Mouse (Mus musculus) stomach, postnatal 0 days (tissue): Measurements from ENCODE around the gene Stk4. TPM values are rescaled to one million over a fixed set of nuclear protein-coding genes. Genes with fewer than 3 reads are reported as not detected.

Source experiments
- ATAC-seq: fragments of 200-750 bp; cut with Nextera tagmentation; 2 replicates; pipeline ENCODE4 v1.8.0; 2017; ENCODE audit not compliant: low FRiP score, low TSS enrichment
- DNase-seq: peaks from one replicate; pipeline ENCODE4 v3.0.0-alpha.2; 2016; ENCODE audit warnings: low spot score
- H3K27ac ChIP-seq: fragments of 300-500 bp; sonication (generic); replicated peaks from 2 replicates; pipeline ENCODE4 v1.5.1; 2014; ENCODE audit warnings: mild to moderate bottlenecking, control low read depth
- H3K27me3 ChIP-seq: fragments of 300-500 bp; sonication (generic); 2 replicates; pipeline ENCODE4 v1.6.1; 2014; ENCODE audit warnings: low read length; ENCODE audit not compliant: control insufficient read depth, insufficient read depth
- H3K36me3 ChIP-seq: fragments of 300-500 bp; sonication (generic); 2 replicates; pipeline ENCODE4 v1.6.1; 2014; ENCODE audit warnings: low read length, mixed read lengths; ENCODE audit not compliant: control insufficient read depth, insufficient read depth
- H3K4me1 ChIP-seq: fragments of 300-500 bp; sonication (generic); replicated peaks from 2 replicates; pipeline ENCODE4 v1.6.1; 2014; ENCODE audit warnings: antibody characterized with exemption; ENCODE audit not compliant: control insufficient read depth, insufficient read depth
- H3K4me2 ChIP-seq: fragments of 300-500 bp; sonication (generic); replicated peaks from 2 replicates; pipeline ENCODE4 v1.6.1; 2014; ENCODE audit warnings: low read depth, mild to moderate bottlenecking, control low read depth, moderate library complexity
- H3K4me3 ChIP-seq: fragments of 300-500 bp; sonication (generic); 2 replicates; pipeline ENCODE4 v1.5.1; 2014; ENCODE audit warnings: low read depth, low read length, control low read depth
- H3K9ac ChIP-seq: fragments of 300-500 bp; sonication (generic); 2 replicates; pipeline ENCODE4 v1.6.1; 2014; ENCODE audit warnings: mild to moderate bottlenecking, low read length, control low read depth, mixed read lengths
- H3K9me3 ChIP-seq: fragments of 300-500 bp; sonication (generic); 2 replicates; pipeline ENCODE4 v1.6.1; 2016; ENCODE audit warnings: low read length; ENCODE audit not compliant: control insufficient read depth
- CTCF ChIP-seq: IDR thresholded peaks from 2 replicates; pipeline ENCODE4 v1.5.1; 2016; ENCODE audit warnings: antibody characterized with exemption, low read depth, mild to moderate bottlenecking, moderate library complexity
- EP300 ChIP-seq: optimal IDR thresholded peaks from 2 replicates; pipeline ENCODE3; 2016; ENCODE audit warnings: antibody characterized with exemption
- WGBS: fragments of 180-500 bp; shearing (Covaris S2); extraction: QIAGEN DNeasy Blood & Tissue Kit; methylation state at CpG from one replicate; pipeline ENCODE4 v1.1.7; 2014; 5-methylcytosine and 5-hydroxymethylcytosine counted together
- polyA plus RNA-seq: library from polyadenylated mRNA; unstranded; fragments of >200 nt; fragmentation: Nextera tagmentation; extraction: Ambion mirVana; gene quantifications from 2 replicates; pipeline ENCODE4 v1.2.1, GENCODE M21; 2015

Gene Stk4
- polyA plus RNA-seq, 1 experiment from 2014 or later = 13.6 TPM

GRCm38 (mm10) chr2:164150086-164150760 is 80.1 kb downstream of the Stk4 start:
- 45% methylated on average over 14 of the region's 14 CpGs for WGBS
- Histone ChIP-seq H3K4me3 (no peak overlapping the region), H3K27me3 (no peaks in the 10 kb centered on the region), H3K36me3 (peaks cover 5% of the 10 kb centered on the region; the same call in 1 of the 2 replicates), H3K9ac (no peak overlapping the region), H3K9me3 (no peaks in the 10 kb centered on the region), H3K4me2 (no peak overlapping the region), H3K4me1 (no peaks in the 10 kb centered on the region), H3K27ac (no peak overlapping the region)
- DNase-seq = no peak
- no peak for TF ChIP-seq CTCF
- no peak for ATAC-seq

- ATAC-seq = no peak
- no peak overlapping the region for H3K9ac ChIP-seq
- H3K27me3 ChIP-seq = no peaks in the 10 kb centered on the region
- DNase-seq = no peak
- no peak overlapping the region for H3K4me3 ChIP-seq
- no peaks in the 10 kb centered on the region for H3K4me1 ChIP-seq
- 89% methylated on average over 11 of the region's 11 CpGs for WGBS
- no peak overlapping the region for H3K27ac ChIP-seq
- no peaks in the 10 kb centered on the region for H3K9me3 ChIP-seq
- no peak overlapping the region for H3K4me2 ChIP-seq
- peaks cover 5% of the 10 kb centered on the region; the same call in 1 of the 2 replicates for H3K36me3 ChIP-seq
- TF ChIP-seq CTCF (no peak), EP300 (no peak)
Measured at GRCm38 (mm10) chr2:164152341-164152740, 82.2 kb downstream of the Stk4 start.

- H3K27me3 ChIP-seq = no peaks in the 10 kb centered on the region
- WGBS = 91% methylated on average over 10 of the region's 10 CpGs
- H3K36me3 ChIP-seq = peaks cover 5% of the 10 kb centered on the region; the same call in 1 of the 2 replicates
- H3K4me1 ChIP-seq = no peaks in the 10 kb centered on the region
- H3K9ac ChIP-seq = no peak overlapping the region
- H3K9me3 ChIP-seq = no peaks in the 10 kb centered on the region
- no peak overlapping the region for H3K27ac ChIP-seq
- H3K4me3 ChIP-seq = no peak overlapping the region
- ATAC-seq (no peak), DNase-seq (no peak)
- H3K4me2 ChIP-seq = no peak overlapping the region
- TF ChIP-seq CTCF (no peak), EP300 (no peak)
Measured at GRCm38 (mm10) chr2:164154007-164154406, 83.9 kb downstream of the Stk4 start.

- Histone ChIP-seq H3K9ac (no peak overlapping the region), H3K4me3 (no peak overlapping the region), H3K36me3 (peaks cover 5% of the 10 kb centered on the region; the same call in 1 of the 2 replicates), H3K9me3 (no peaks in the 10 kb centered on the region), H3K27me3 (no peaks in the 10 kb centered on the region), H3K4me1 (no peaks in the 10 kb centered on the region), H3K27ac (no peak overlapping the region), H3K4me2 (no peak overlapping the region)
- TF ChIP-seq CTCF = no peak
- TF ChIP-seq EP300 = no peak
- no peak for ATAC-seq
- WGBS = 88% methylated on average over 7 of the region's 7 CpGs
- no peak for DNase-seq
Measured at GRCm38 (mm10) chr2:164156158-164156557, 86.0 kb downstream of the Stk4 start.

GRCm38 (mm10) chr2:164158838-164159237 is 88.7 kb downstream of the Stk4 start:
- Histone ChIP-seq H3K27ac (no peak overlapping the region), H3K4me1 (no peaks in the 10 kb centered on the region), H3K4me2 (no peak overlapping the region), H3K4me3 (no peak overlapping the region), H3K9me3 (no peaks in the 10 kb centered on the region), H3K9ac (no peak overlapping the region), H3K36me3 (no peaks in the 10 kb centered on the region), H3K27me3 (no peaks in the 10 kb centered on the region)
- ATAC-seq (no peak), DNase-seq (no peak)
- 95% methylated on average over 2 of the region's 2 CpGs for whole genome bisulfite sequencing
- TF ChIP-seq EP300 = no peak
- TF ChIP-seq CTCF = no peak

- no peak for ATAC-seq
- TF ChIP-seq CTCF (no peak), EP300 (no peak)
- no peak for DNase-seq
Measured at GRCm38 (mm10) chr2:164161515-164162055, 91.5 kb downstream of the Stk4 start.

More at GRCm38 (mm10) chr2:164161515-164162055, 91.5 kb downstream of the Stk4 start:
- no peaks in the 10 kb centered on the region; the same call in 1 of the 2 replicates for H3K27me3 ChIP-seq
- H3K4me3 ChIP-seq = no peak overlapping the region
- 59% methylated on average over 11 of the region's 11 CpGs for WGBS
- no peaks in the 10 kb centered on the region for H3K4me1 ChIP-seq
- H3K9me3 ChIP-seq = no peaks in the 10 kb centered on the region
- H3K9ac ChIP-seq = no peak overlapping the region
- H3K27ac ChIP-seq = no peak overlapping the region
- no peak overlapping the region for H3K4me2 ChIP-seq
- no peaks in the 10 kb centered on the region for H3K36me3 ChIP-seq
